Mouse (Mus musculus): ENCODE results near the gene Mylk3. TPM values are rescaled to one million over a fixed set of nuclear protein-coding genes. Genes with fewer than 3 reads are reported as not detected.

The Mylk3 gene
- polyA plus RNA-seq, 1 experiment from 2014 or later: 3.1 TPM

DNA sequence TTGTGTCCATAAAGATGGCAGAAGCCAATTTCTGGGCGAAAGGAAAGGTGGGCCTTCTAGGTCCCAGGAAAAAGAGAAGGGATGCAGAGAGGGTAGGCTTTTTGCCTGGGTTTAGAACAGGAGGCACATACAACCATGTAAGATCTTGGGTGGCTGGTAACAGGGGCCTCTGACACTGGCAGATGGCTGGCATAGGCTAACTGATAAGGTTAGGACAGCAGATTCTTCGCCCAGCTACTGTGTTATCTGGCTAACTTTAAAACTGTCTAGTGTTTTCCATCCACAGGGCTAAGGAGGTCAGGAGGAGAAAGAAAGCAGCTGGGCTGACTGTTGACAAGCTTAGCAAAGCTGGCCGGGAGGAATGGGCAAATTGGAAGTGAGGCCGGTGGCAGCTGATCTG, 67.6 kb downstream of the Mylk3 start:
- no peaks in the 10 kb centered on the region for H3K36me3 ChIP-seq (ENCODE audit: control insufficient read depth, insufficient read depth, low read length)
- ATAC-seq (replicated peaks; ENCODE audit: low FRiP score, low TSS enrichment, low read depth): no peak
- WGBS: 94% methylated on average over 4 of the region's 4 CpGs

DNA sequence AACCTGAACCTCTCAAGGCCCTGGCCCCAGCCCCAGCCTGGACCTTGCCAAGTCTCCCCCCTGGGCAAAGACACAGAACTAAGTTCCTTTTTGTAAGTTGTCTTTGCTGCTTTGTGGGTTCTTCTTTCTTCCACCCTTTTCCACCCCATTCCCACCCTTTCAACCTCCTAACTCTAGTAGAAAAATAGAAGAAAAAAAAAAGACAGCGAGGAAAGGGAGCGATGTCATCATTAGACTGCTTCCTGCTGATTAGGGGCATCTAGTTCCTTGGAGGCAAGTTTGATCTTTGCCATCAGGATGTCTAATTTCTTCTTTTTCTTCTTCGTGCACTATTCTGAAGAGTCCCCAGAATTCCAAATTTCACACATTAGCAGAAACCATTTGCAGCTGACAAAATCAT, 73.1 kb downstream of the Mylk3 start:
- H3K36me3 ChIP-seq (ENCODE audit: control insufficient read depth, insufficient read depth, low read length): peaks cover 11% of the 10 kb centered on the region
- no peak for DNase-seq (ENCODE audit: low spot score)
- no peak overlapping the region for H3K27ac ChIP-seq (ENCODE audit: low read depth)
- no peaks in the 10 kb centered on the region for H3K4me1 ChIP-seq (replicated peaks; ENCODE audit: control insufficient read depth, insufficient read depth, low read length)
- H3K9ac ChIP-seq (ENCODE audit: low read length): no peak overlapping the region
- no peaks in the 10 kb centered on the region for H3K27me3 ChIP-seq (replicated peaks; ENCODE audit: control insufficient read depth, insufficient read depth, low read length)
- no peaks in the 10 kb centered on the region for H3K9me3 ChIP-seq (ENCODE audit: control insufficient read depth, low read length)
- H3K4me2 ChIP-seq (ENCODE audit: low read length): no peak overlapping the region
- no peak for ATAC-seq (replicated peaks; ENCODE audit: low FRiP score, low TSS enrichment, low read depth)
- no peak overlapping the region for H3K4me3 ChIP-seq (ENCODE audit: low read depth, low read length)
- WGBS: 91% methylated on average over 3 of the region's 3 CpGs

More for the DNA sequence above, 67.6 kb downstream of the Mylk3 start:
- no peak overlapping the region for H3K9ac ChIP-seq (ENCODE audit: low read length)
- H3K4me1 ChIP-seq (replicated peaks; ENCODE audit: control insufficient read depth, insufficient read depth, low read length): no peaks in the 10 kb centered on the region
- no peak overlapping the region for H3K4me2 ChIP-seq (ENCODE audit: low read length)
- H3K4me3 ChIP-seq (ENCODE audit: low read depth, low read length): no peak overlapping the region
- DNase-seq (ENCODE audit: low spot score): no peak
- no peaks in the 10 kb centered on the region for H3K9me3 ChIP-seq (ENCODE audit: control insufficient read depth, low read length)
- H3K27ac ChIP-seq (ENCODE audit: low read depth): no peak overlapping the region
- no peaks in the 10 kb centered on the region for H3K27me3 ChIP-seq (replicated peaks; ENCODE audit: control insufficient read depth, insufficient read depth, low read length)

DNA sequence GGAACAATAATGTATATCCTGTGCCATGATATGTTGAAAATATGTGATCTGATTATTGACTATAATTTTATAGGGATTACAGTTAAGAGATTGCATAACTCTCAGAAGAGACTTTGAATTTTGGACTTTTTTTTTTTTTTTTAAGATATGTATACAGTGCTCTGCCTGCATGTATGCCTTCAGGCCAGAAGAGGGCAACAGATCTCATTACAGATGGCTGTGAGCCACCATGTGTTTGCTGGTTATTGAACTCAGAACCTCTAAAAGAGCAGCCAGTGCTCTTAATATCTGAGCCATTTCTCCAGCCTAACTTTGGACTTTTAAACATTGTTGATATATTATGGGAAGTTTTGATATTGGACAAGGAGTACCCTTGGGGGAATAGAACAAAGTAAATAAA, 74.4 kb downstream of the Mylk3 start:
- H3K27me3 ChIP-seq (replicated peaks; ENCODE audit: control insufficient read depth, insufficient read depth, low read length): no peaks in the 10 kb centered on the region
- no peak overlapping the region for H3K27ac ChIP-seq (ENCODE audit: low read depth)
- no peak overlapping the region for H3K9ac ChIP-seq (ENCODE audit: low read length)
- H3K4me2 ChIP-seq (ENCODE audit: low read length): no peak overlapping the region
- H3K36me3 ChIP-seq (ENCODE audit: control insufficient read depth, insufficient read depth, low read length): peaks cover 24% of the 10 kb centered on the region
- DNase-seq (ENCODE audit: low spot score) (no peak), ATAC-seq (replicated peaks; ENCODE audit: low FRiP score, low TSS enrichment, low read depth) (no peak)
- H3K4me1 ChIP-seq (replicated peaks; ENCODE audit: control insufficient read depth, insufficient read depth, low read length): no peaks in the 10 kb centered on the region
- H3K9me3 ChIP-seq (ENCODE audit: control insufficient read depth, low read length): no peaks in the 10 kb centered on the region
- H3K4me3 ChIP-seq (ENCODE audit: low read depth, low read length): no peak overlapping the region

DNA sequence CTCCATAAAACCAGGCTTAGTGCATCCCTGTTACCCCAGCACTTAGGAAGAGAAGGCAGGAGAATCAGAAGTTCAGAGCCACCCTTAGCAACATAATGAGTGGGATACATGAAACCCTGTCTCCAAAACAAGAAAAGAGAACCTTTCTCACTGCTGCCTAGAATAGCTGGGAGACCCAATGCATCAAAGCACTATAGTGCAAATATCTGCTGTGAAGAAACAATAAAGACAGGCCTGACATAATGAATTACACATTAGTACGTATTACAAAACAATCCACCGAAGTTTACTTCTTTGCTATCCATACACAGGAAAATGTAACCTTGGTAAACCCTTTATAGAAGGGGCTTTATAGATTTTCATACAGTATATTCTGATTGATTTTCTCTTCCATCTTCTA, 77.6 kb downstream of the Mylk3 start:
- Histone ChIP-seq H3K4me3 (ENCODE audit: low read depth, low read length) (no peak overlapping the region), H3K4me1 (replicated peaks; ENCODE audit: control insufficient read depth, insufficient read depth, low read length) (no peaks in the 10 kb centered on the region), H3K4me2 (ENCODE audit: low read length) (no peak overlapping the region), H3K27me3 (replicated peaks; ENCODE audit: control insufficient read depth, insufficient read depth, low read length) (no peaks in the 10 kb centered on the region), H3K9me3 (ENCODE audit: control insufficient read depth, low read length) (no peaks in the 10 kb centered on the region), H3K27ac (ENCODE audit: low read depth) (no peak overlapping the region), H3K9ac (ENCODE audit: low read length) (no peak overlapping the region), H3K36me3 (ENCODE audit: control insufficient read depth, insufficient read depth, low read length) (peaks cover 52% of the 10 kb centered on the region)
- WGBS: 93% methylated on average over 2 of the region's 2 CpGs
- ATAC-seq (replicated peaks; ENCODE audit: low FRiP score, low TSS enrichment, low read depth) (no peak), DNase-seq (ENCODE audit: low spot score) (no peak)

DNA sequence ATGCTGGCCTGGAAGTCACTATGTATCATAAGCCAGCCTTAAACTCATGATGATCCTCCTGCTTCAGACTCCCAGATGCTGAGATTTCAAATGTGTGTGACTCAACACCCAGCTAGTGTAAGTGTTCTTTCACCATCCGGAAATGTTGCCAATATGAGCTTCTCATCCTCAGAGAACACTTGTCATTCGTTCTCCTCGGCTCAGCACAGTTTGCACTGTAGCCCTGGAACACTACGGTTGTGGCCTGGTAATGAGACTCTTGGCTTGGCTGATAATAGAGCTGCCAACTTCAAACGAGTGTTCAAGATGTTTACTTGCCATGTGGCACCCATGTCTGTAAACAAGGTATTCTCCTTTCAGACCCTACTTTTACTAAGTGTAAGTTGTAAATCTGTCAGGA, 82.6 kb downstream of the Mylk3 start:
- peaks cover 10% of the 10 kb centered on the region for H3K4me1 ChIP-seq (replicated peaks; ENCODE audit: control insufficient read depth, insufficient read depth, low read length)
- no peak overlapping the region for H3K4me2 ChIP-seq (ENCODE audit: low read length)
- no peak overlapping the region for H3K4me3 ChIP-seq (ENCODE audit: low read depth, low read length)
- no peak overlapping the region for H3K9ac ChIP-seq (ENCODE audit: low read length)
- 80% methylated on average over 5 of the region's 5 CpGs for whole genome bisulfite sequencing
- ATAC-seq (replicated peaks; ENCODE audit: low FRiP score, low TSS enrichment, low read depth) (no peak), DNase-seq (ENCODE audit: low spot score) (no peak)
- no peaks in the 10 kb centered on the region for H3K9me3 ChIP-seq (ENCODE audit: control insufficient read depth, low read length)
- H3K27ac ChIP-seq (ENCODE audit: low read depth): no peak overlapping the region
- peaks cover 62% of the 10 kb centered on the region for H3K36me3 ChIP-seq (ENCODE audit: control insufficient read depth, insufficient read depth, low read length)
- no peaks in the 10 kb centered on the region for H3K27me3 ChIP-seq (replicated peaks; ENCODE audit: control insufficient read depth, insufficient read depth, low read length)

DNA sequence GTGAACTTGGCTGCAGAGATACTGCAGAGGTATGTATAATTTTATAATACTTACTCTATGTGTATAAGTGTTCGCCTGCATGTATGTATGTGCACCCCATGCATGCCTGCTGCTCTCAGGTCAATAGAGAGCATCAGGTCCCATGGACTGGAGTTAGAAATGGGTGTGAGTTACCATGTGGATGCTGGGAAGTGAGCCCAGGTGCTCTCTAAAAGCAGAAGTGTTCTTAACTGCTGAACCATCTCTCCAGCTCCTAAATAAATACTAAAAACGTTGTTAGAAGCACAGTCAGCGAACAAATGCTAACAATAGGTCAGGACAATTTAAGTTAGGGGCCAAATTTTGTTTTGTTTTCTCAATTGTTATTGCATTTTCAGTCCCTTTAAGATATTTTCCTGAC, 83.2 kb downstream of the Mylk3 start:
- H3K9me3 ChIP-seq (ENCODE audit: control insufficient read depth, low read length): no peaks in the 10 kb centered on the region
- H3K4me2 ChIP-seq (ENCODE audit: low read length): no peak overlapping the region
- no peaks in the 10 kb centered on the region for H3K27me3 ChIP-seq (replicated peaks; ENCODE audit: control insufficient read depth, insufficient read depth, low read length)
- no peak overlapping the region for H3K9ac ChIP-seq (ENCODE audit: low read length)
- H3K36me3 ChIP-seq (ENCODE audit: control insufficient read depth, insufficient read depth, low read length): peaks cover 56% of the 10 kb centered on the region
- H3K27ac ChIP-seq (ENCODE audit: low read depth): no peak overlapping the region
- 90% methylated on average over 3 of the region's 3 CpGs for WGBS
- no peak overlapping the region for H3K4me3 ChIP-seq (ENCODE audit: low read depth, low read length)
- ATAC-seq (replicated peaks; ENCODE audit: low FRiP score, low TSS enrichment, low read depth): no peak
- peaks cover 14% of the 10 kb centered on the region for H3K4me1 ChIP-seq (replicated peaks; ENCODE audit: control insufficient read depth, insufficient read depth, low read length)
- DNase-seq (ENCODE audit: low spot score): no peak

DNA sequence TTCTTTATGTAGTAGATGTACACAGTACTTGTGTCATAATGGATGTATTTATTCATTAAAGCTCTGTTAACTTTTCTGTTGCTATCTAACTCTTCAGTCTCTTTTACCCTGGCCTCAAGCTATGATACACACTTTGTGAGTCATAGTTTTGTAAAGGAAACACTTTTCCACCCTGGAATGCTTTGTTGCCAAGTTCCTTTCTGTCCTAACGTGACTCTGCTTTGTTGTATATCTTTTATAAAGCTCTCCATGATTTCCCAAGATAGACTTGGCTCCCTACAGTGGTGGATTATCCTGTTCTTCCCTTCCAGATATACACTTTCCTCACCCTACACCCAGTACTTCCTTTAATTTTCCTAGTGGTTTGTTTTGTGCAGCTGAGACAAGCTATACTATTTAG, 84.2 kb downstream of the Mylk3 start:
- Histone ChIP-seq H3K9ac (ENCODE audit: low read length) (no peak overlapping the region), H3K9me3 (ENCODE audit: control insufficient read depth, low read length) (no peaks in the 10 kb centered on the region), H3K4me3 (ENCODE audit: low read depth, low read length) (no peak overlapping the region), H3K36me3 (ENCODE audit: control insufficient read depth, insufficient read depth, low read length) (peaks cover 46% of the 10 kb centered on the region), H3K4me2 (ENCODE audit: low read length) (no peak overlapping the region), H3K27ac (ENCODE audit: low read depth) (no peak overlapping the region), H3K4me1 (replicated peaks; ENCODE audit: control insufficient read depth, insufficient read depth, low read length) (peaks cover 19% of the 10 kb centered on the region), H3K27me3 (replicated peaks; ENCODE audit: control insufficient read depth, insufficient read depth, low read length) (no peaks in the 10 kb centered on the region)
- 64% methylated on average over 1 of the region's 1 CpGs for WGBS
- ATAC-seq (replicated peaks; ENCODE audit: low FRiP score, low TSS enrichment, low read depth) (no peak), DNase-seq (ENCODE audit: low spot score) (no peak)

DNA sequence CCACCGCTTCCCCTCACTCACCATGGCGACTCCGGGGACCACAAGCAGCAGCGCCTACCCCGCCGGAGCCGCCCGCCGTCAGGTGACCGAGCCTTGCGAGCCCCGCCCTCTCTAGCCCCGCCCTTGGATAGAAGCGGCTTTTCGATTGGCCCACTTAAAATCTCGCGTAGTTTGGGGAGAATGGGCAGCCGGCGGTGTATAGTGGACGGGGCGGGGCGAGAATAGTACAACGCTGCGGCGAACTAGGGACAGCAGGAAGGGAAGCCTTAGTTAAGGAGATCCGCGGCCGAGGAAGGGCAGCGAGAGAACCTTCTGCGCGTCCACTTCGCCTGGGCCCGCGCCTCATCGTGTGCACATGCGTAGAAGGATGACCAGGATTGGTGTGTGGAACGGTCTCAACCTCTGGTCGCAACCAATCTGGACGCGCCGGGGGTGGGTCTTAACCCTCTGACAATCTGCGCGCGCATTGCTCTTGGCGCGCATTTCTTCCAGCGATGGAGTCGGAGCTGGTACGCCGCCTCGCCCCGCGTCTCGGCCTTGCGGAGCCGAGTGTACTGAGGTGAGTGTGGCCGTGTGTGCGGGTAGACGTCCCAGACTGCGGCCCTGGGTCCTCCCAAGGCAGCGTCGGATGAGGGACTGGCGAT, 86.6 kb downstream of the Mylk3 start, which contains the start of the genes Orc6 and Vps35:
Orc6 (plus strand) TSS at position 199 of the 644 bp plus-strand sequence.
Vps35 (minus strand) TSS at position 369 of the 644 bp plus-strand sequence.
- no peaks in the 10 kb centered on the region for H3K27me3 ChIP-seq (replicated peaks; ENCODE audit: control insufficient read depth, insufficient read depth, low read length)
- DNase-seq (ENCODE audit: low spot score): peak; percentile 97
- ATAC-seq (replicated peaks; ENCODE audit: low FRiP score, low TSS enrichment, low read depth): peak; percentile 99
- H3K36me3 ChIP-seq (ENCODE audit: control insufficient read depth, insufficient read depth, low read length): peaks cover 25% of the 10 kb centered on the region
- H3K9ac ChIP-seq (ENCODE audit: low read length): peak within 1 kb of the TSS; percentile 86
- under 1% methylated on average over 63 of the region's 63 CpGs for WGBS
- no peaks in the 10 kb centered on the region for H3K9me3 ChIP-seq (ENCODE audit: control insufficient read depth, low read length)
- H3K4me1 ChIP-seq (replicated peaks; ENCODE audit: control insufficient read depth, insufficient read depth, low read length): peaks cover 19% of the 10 kb centered on the region
- H3K27ac ChIP-seq (ENCODE audit: low read depth): peak within 1 kb of the TSS; percentile 98
- peak within 1 kb of the TSS; percentile 95 for H3K4me3 ChIP-seq (ENCODE audit: low read depth, low read length)
- H3K4me2 ChIP-seq (ENCODE audit: low read length): peak within 1 kb of the TSS; percentile 86
